16 mouse cellular contexts compared by ENCODE assay signal in the genomic region with DNA sequence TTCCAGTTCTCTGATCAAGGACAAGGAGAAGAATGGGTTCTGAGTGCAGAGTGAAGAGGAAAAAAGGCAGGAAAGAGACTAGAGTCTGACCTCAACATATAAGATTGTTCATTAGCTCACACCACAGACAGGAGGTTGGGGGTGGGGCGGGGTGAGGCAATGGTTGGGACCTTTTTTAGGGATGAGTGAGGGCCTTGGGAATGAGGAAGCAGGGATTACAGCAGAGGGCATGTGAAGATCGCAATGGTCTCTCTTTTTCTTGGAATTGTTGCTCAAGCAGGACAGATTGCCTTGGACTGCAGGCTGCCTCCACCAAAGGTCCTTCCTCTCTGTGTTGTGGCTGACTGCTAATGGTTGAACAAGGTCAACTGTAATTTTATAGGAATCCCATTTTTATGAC. TPM values are rescaled to one million over a fixed set of nuclear protein-coding genes. Genes with fewer than 3 reads are reported as not detected.
DNase-seq lines count a peak whose midpoint lies in the region; ATAC-seq lines count a peak whose summit lies in the region.
"Had no signal": no experiment of that assay in that cellular context is flagged by ENCODE, and none has a peak within 500 bp of the region (broad histone marks: within the 10 kb centered on the region; RNA-seq: fewer than 3 reads in every experiment).

No protein-coding gene starts in this region.

- H3K27me3 ChIP-seq in heart, embryonic 11.5 days (ENCODE audit: control insufficient read depth, insufficient read depth, low read length): no peaks in the 10 kb centered on the region
- H3K27me3 ChIP-seq in kidney, embryonic 15.5 days: no peaks in the 10 kb centered on the region
- H3K27me3 ChIP-seq: hindbrain, embryonic 12.5 days had no signal

- H3K9me3 ChIP-seq in heart, embryonic 11.5 days (replicated peaks; ENCODE audit: control insufficient read depth, low read length): no peaks in the 10 kb centered on the region
- H3K9me3 ChIP-seq in kidney, embryonic 15.5 days (replicated peaks): no peaks in the 10 kb centered on the region
- H3K9me3 ChIP-seq: hindbrain, embryonic 12.5 days had no signal

- no peaks in the 10 kb centered on the region for H3K36me3 ChIP-seq in heart, embryonic 11.5 days (ENCODE audit: control insufficient read depth, insufficient read depth, low read length)
- no peaks in the 10 kb centered on the region for H3K36me3 ChIP-seq in kidney, embryonic 15.5 days
- H3K36me3 ChIP-seq: hindbrain, embryonic 12.5 days had no signal

- DNase-seq in heart, adult 11 months: peak; percentile 90
- peak; percentile 37 for DNase-seq in ovary, postnatal 36 days (ENCODE audit: low spot score)
- DNase-seq in ovary, postnatal 14 days (ENCODE audit: low spot score): no peak
- peak; percentile 27 to 32 for DNase-seq in gastrocnemius, adult 8-10 months (ENCODE audit: low spot score in 2 of 2)
- peak; percentile 20 for DNase-seq in skeletal muscle tissue, adult 2 months (ENCODE audit: low read depth, low spot score)
- no peak for DNase-seq in embryo, embryonic 11 days
- DNase-seq: kidney, adult 18-20 months; thymus, adult 2 months had no signal

- WGBS in heart, embryonic 11.5 days (ENCODE audit: insufficient replicate concordance): 68% methylated on average over 2 of the region's 2 CpGs
- 77% methylated on average over 2 of the region's 2 CpGs for WGBS in kidney, embryonic 15.5 days

- H3K4me3 ChIP-seq in heart, embryonic 11.5 days (ENCODE audit: low read depth, low read length): no peak overlapping the region
- H3K4me3 ChIP-seq in kidney, embryonic 15.5 days (replicated peaks): no peak overlapping the region
- H3K4me3 ChIP-seq: hindbrain, embryonic 12.5 days had no signal

- no peak overlapping the region for H3K27ac ChIP-seq in heart, embryonic 11.5 days (ENCODE audit: low read depth, low read length)
- H3K27ac ChIP-seq in kidney, embryonic 15.5 days: no peak overlapping the region
- H3K27ac ChIP-seq: hindbrain, embryonic 12.5 days; macrophage had no signal

- no peaks in the 10 kb centered on the region for H3K4me1 ChIP-seq in heart, embryonic 11.5 days (ENCODE audit: control insufficient read depth, insufficient read depth, low read length)
- H3K4me1 ChIP-seq in kidney, embryonic 15.5 days: 0 out of 2 replicates have a peak, but pooled peaks cover 3% of the 10 kb centered on the region
- H3K4me1 ChIP-seq: hindbrain, embryonic 12.5 days had no signal

- ATAC-seq in heart, embryonic 11.5 days (replicated peaks; ENCODE audit: insufficient number of reproducible peaks, low FRiP score, low TSS enrichment): no peak
- ATAC-seq in kidney, embryonic 15.5 days (replicated peaks; ENCODE audit: low FRiP score): no peak

- H3K9ac ChIP-seq in heart, embryonic 11.5 days (ENCODE audit: low read depth, low read length): no peak overlapping the region
- no peak overlapping the region for H3K9ac ChIP-seq in kidney, embryonic 15.5 days
- H3K9ac ChIP-seq: hindbrain, embryonic 12.5 days had no signal

- H3K4me2 ChIP-seq in heart, embryonic 11.5 days: no peak overlapping the region
- no peak overlapping the region for H3K4me2 ChIP-seq in kidney, embryonic 15.5 days
- H3K4me2 ChIP-seq: hindbrain, embryonic 12.5 days had no signal

RNA-seq across cellular contexts. Expression of a gene that starts 12.6 kb away (rescaled TPM):
- polyA plus RNA-seq in heart, embryonic 11.5 days (2014; fragmentation: Nextera tagmentation; extraction: Ambion mirVana): 5.9 and 8.7 TPM in 2 replicates
- total RNA-seq in gastrocnemius, adult 8-10 months (2022): under 1 TPM in 1 of 4 experiments, not detected in 3; 0.11 TPM
- 2.3 and 5.5 TPM in 2 replicates for polyA plus RNA-seq in kidney, embryonic 15.5 days (2015; fragmentation: Nextera tagmentation; extraction: Ambion mirVana)
- total RNA-seq: layer of hippocampus, postnatal 25 days had no signal
- polyA plus RNA-seq: macrophage had no signal

RNA-seq across cellular contexts. Expression of a gene that starts 21.6 kb away (rescaled TPM):
- polyA plus RNA-seq in heart, embryonic 11.5 days (2014; fragmentation: Nextera tagmentation; extraction: Ambion mirVana): 165 and 178 TPM in 2 replicates
- 10 to 100 TPM; 25.9 to 30.1 (median 27.9) TPM for total RNA-seq in gastrocnemius, adult 8-10 months (2022)
- 188 and 215 TPM in 2 replicates for polyA plus RNA-seq in kidney, embryonic 15.5 days (2015; fragmentation: Nextera tagmentation; extraction: Ambion mirVana)

RNA-seq across cellular contexts. Expression of a gene that starts 22.4 kb away (rescaled TPM):
- not detected in 2 replicates for polyA plus RNA-seq in heart, embryonic 11.5 days (2014; fragmentation: Nextera tagmentation; extraction: Ambion mirVana)
- total RNA-seq in gastrocnemius, adult 8-10 months (2022): not detected
- polyA plus RNA-seq in kidney, embryonic 15.5 days (2015; fragmentation: Nextera tagmentation; extraction: Ambion mirVana): not detected in 2 replicates
- total RNA-seq: ES-E14; layer of hippocampus, postnatal 25 days had no signal
- polyA plus RNA-seq: cortical plate, adult 2 months; hindbrain, embryonic 12.5 days; macrophage; spleen, adult 2 months; thymus, adult 2 months had no signal

RNA-seq across cellular contexts. Expression of a gene that starts 30.2 kb away (rescaled TPM):
- 7.9 TPM in 2 replicates for polyA plus RNA-seq in heart, embryonic 11.5 days (2014; fragmentation: Nextera tagmentation; extraction: Ambion mirVana)
- 10 to 100 TPM; 15.5 to 22.2 (median 18.9) TPM for total RNA-seq in gastrocnemius, adult 8-10 months (2022)
- polyA plus RNA-seq in kidney, embryonic 15.5 days (2015; fragmentation: Nextera tagmentation; extraction: Ambion mirVana): 19.3 and 19.7 TPM in 2 replicates

RNA-seq across cellular contexts. Expression of a gene that starts 36.7 kb away (rescaled TPM):
- polyA plus RNA-seq in heart, embryonic 11.5 days (2014; fragmentation: Nextera tagmentation; extraction: Ambion mirVana): 0.13 and 0.58 TPM in 2 replicates
- under 1 TPM in 3 of 4 experiments, not detected in 1; 0.44 to 0.68 (median 0.51) TPM for total RNA-seq in gastrocnemius, adult 8-10 months (2022)
- 1.6 and 3.1 TPM in 2 replicates for polyA plus RNA-seq in kidney, embryonic 15.5 days (2015; fragmentation: Nextera tagmentation; extraction: Ambion mirVana)

Comparison
In these comparisons a context has a peak if more than half of its experiments do, and no peak if none do; other contexts are left out.
1. DNase-seq: peak in heart, adult 11 months (single experiment), ovary, postnatal 36 days (single experiment), gastrocnemius, adult 8-10 months (2 of 2) and skeletal muscle tissue, adult 2 months (single experiment); none in ovary, postnatal 14 days (single experiment) and embryo, embryonic 11 days (single experiment).